Mouse (Mus musculus): ENCODE results near the gene Saxo1. TPM values are rescaled to one million over a fixed set of nuclear protein-coding genes. Genes with fewer than 3 reads are reported as not detected.

Gene Saxo1
- not detected for total RNA-seq (2021)

GRCm38 (mm10) chr4:86558228-86558627 is at the start of gene Saxo1:
Gene Saxo1 (minus strand): TSS chr4:86558328.
- intact Hi-C loops (cut with DNase I), result loop anchor here (5.0 to 10.0 kb wide), 2 partner anchors 621 to 1163 kb away; no protein-coding TSS in a partner anchor
- no peak for DNase-seq

DNA sequence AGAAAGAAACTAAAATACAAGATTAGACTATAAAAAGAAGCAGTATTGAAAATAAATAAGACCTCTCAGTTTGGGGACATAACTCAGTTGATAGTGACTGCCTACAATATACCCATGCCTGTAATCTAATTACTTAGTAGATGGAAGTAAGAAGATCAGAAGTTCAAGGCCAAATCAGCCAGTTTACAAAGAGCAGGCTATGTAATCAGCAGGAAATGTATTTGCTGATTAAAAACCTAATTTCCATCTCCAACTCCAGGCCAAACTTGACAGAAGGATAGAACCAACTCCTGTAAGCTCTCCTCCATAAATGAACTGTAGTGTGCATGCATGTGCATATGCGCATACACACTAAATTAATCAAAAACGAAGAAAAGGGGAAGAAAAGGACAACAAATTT is 33.2 kb upstream of the Saxo1 start:
- intact Hi-C loops (cut with DNase I), result no loop called here
- DNase-seq, result no peak

- DNase-seq, result no peak
- intact Hi-C loops (cut with DNase I), result no loop called here
Observed at GRCm38 (mm10) chr4:86588236-86588635, 30.1 kb upstream of the Saxo1 start.

DNA sequence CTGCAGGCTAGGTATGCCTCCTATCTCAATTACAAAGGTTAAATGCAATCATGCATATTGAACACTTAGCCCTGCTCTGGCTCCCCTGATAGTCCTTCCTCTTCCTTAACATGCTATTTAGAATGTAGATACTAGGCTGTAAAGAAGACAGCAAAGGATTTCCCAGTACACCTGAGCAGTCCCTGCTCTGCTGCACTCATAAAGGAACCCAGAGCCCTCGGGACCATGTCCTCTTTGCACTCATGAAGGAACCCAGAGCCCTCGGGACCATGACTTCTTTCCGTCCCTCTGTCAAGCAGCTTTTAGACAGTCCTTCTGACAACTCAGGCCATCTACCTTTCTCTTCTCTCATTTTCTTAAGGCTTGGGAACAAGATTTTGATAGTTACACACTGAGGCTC is 22.5 kb upstream of the Saxo1 start:
- intact Hi-C loops (cut with DNase I), result no loop called here

GRCm38 (mm10) chr4:86580056-86580455 is 21.9 kb upstream of the Saxo1 start:
- DNase-seq, result no peak
- intact Hi-C loops (cut with DNase I), result no loop called here

More for the DNA sequence above, 22.5 kb upstream of the Saxo1 start:
- no peak for DNase-seq

DNA sequence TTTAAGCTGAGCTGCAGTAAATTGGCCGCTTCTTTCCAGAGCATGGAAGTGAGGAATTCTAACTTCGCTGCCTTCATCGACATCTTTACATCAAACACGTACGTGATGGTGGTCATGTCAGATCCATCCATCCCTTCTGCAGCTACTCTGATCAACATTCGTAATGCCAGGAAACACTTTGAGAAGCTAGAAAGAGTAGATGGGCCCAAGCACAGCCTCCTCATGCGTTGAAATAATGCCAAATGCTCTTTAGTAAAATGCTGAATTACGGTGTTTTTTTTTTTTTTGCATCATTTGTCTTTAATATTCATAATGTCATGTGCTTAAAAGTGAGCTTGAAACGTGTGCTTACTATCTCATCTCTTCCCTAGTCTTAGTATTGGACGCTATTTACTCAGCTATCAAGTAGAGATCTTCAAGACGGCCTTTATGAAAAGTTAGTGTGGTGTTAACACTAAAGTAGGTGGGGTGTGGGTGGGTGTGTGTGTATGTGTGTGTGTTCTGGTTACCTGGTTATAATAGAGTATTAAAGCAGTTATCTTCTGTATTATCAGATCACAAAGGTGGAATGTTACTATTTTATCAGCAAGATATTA is 18.6 kb upstream of the Saxo1 start:
- no peak for DNase-seq
- intact Hi-C loops (cut with DNase I), result loop anchor here (2.0 to 10.0 kb wide), 2 partner anchors 34 to 278 kb away; partner anchors contain the start of gene Rps6

DNA sequence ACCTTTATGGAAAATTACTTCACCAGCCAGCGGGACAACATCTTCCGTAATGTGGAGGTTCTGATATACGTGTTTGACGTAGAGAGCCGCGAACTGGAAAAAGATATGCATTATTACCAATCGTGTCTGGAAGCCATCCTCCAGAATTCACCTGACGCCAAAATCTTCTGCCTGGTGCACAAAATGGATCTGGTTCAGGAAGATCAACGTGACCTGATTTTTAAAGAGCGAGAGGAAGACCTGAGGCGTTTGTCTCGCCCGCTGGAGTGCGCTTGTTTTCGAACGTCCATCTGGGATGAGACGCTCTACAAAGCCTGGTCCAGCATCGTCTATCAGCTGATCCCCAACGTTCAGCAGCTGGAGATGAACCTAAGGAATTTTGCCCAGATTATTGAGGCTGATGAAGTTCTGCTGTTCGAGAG is 18.0 kb upstream of the Saxo1 start:
- intact Hi-C loops (cut with DNase I), result loop anchor here (2.0 to 10.0 kb wide), 2 partner anchors 35 to 279 kb away; partner anchors contain the start of gene Rps6
- DNase-seq, result peak; percentile 29 to 33

- intact Hi-C loops (cut with DNase I), result loop anchor here (1.0 to 10.0 kb wide), 2 partner anchors 121 to 279 kb away; partner anchors contain the start of gene Rps6
- peak; percentile 97 to 98 for DNase-seq
Observed at GRCm38 (mm10) chr4:86575283-86575983, 17.3 kb upstream of the Saxo1 start, which contains the start of gene Rraga. Gene Rraga (plus strand): TSS chr4:86575668.

GRCm38 (mm10) chr4:86574939-86575282 is 16.8 kb upstream of the Saxo1 start:
- intact Hi-C loops (cut with DNase I), result loop anchor here (1.0 to 10.0 kb wide), 2 partner anchors 121 to 280 kb away; partner anchors contain the start of gene Rps6
- no peak for DNase-seq

DNA sequence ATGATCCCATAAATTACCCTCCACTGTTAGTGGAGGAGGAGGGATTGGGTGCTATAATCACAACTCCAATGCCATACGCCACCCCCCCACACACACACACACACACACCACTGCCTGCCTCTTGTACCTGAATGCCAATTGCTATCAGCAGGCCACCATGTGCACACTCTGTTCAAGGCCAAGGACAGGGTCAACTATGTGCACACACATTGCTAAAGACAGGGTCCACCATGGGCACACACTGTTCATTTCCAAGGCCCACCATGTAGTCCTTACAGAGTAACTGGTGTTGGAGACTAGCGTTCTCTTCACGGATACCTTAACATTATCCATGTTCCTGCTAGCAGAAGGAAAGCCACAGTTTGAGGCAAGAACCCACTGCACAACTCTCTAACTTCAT is 2.9 kb upstream of the Saxo1 start:
- intact Hi-C loops (cut with DNase I), result no loop called here
- no peak for DNase-seq

DNA sequence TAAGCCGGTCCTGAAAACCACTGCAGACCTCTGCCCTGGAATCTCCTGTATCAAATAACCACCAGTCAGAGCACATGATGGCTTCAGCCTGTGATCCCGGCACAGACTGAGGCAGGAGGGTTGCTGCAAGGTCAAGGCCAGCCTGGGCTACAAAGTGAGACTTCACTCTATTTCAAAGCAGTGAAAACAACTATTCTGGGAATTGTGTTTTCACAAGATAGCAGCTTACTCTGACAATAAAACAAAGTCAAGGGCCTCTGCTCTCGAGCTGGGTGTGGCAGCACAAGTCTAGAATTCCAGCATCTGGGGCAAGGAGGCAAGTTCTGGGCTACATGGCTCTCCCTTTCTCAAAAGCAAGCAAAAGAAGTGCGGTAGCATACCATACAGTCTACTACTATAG is 878 bp upstream of the Saxo1 start:
- intact Hi-C loops (cut with DNase I), result loop anchor here (5.0 to 10.0 kb wide), 2 partner anchors 622 to 1164 kb away; no protein-coding TSS in a partner anchor
- DNase-seq, result no peak

DNA sequence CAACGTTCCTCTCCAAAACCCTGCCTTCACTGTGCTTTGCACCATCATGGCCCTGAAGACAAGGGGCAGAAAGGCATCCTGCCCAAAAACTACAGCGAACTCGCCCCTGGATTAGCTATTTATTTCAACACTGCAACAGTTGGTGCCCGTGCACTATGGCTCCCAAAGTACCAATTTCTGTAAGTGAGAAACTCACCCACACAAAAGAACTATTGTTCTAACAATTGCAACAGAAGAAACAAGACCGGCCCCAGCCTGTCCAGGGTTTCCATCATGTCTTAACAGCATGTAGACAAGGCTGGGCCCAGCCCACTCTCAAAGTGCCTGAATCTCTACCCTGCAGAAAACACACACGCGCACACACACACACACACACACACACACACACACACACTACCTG is 757 bp downstream of the Saxo1 start:
- intact Hi-C loops (cut with DNase I), result loop anchor here (5.0 to 10.0 kb wide), 2 partner anchors 620 to 1163 kb away; no protein-coding TSS in a partner anchor
- no peak for DNase-seq

DNA sequence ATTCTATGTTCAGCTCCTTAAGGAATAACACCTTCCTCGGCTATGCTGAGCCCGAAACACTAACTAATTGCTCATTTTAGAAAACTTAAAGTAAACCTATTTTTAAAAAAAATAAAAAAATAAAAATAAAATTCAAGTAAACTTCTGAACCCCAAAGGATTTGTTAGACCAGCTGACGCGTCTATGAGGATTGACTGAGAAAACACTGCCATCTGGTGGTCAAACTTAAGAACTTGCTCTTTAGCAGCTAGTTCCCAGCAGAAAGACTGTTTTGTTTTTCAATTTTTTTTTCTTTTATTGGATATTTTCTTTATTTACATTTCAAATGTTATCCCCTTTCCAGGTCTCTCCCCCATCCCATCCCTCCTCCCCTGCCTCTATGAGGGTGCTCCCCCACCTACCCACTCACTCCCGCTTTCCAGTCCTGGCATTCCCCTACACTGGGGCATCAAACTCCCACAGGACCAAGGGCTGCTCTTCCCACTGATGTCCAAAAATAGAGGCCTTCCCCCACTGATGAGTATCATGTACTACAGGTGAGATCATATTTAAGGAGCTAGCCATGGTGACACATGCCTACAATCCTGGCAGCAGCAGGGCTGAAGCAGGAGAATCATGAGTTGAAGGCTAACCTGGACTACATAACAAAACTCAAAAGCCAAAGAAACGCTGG is 3.0 kb downstream of the Saxo1 start:
- DNase-seq, result peak; percentile 28 to 60
- intact Hi-C loops (cut with DNase I), result loop anchor here (5.0 to 10.0 kb wide), 2 partner anchors 618 to 1160 kb away; no protein-coding TSS in a partner anchor

- intact Hi-C loops (cut with DNase I), result loop anchor here (5.0 kb wide), 1 partner anchor 616 kb away; no protein-coding TSS in a partner anchor
- no peak for DNase-seq
Observed at GRCm38 (mm10) chr4:86548332-86548731, 9.8 kb downstream of the Saxo1 start.

DNA sequence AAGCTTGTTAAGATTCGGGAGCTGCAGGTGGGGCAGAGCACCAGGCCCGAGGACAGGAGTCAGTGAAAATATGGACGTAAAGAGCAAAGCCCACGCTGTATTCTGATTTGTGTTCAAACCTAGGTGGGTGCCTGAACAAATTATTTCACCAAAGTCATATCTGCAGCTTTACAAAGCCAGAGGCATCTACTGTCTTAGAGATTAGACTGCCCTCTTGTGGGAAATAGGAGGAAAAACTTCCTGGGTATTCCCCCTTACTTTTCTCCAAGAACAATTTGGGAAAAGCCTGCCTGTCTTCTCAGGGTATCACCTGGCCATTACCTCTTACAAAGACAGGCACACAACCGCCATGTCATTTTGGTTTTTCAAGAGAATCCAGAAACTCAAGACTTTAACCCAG is 12.5 kb downstream of the Saxo1 start:
- peak; percentile 10 to 21 for DNase-seq
- intact Hi-C loops (cut with DNase I), result loop anchor here (2.0 to 5.0 kb wide), 2 partner anchors 613 to 715 kb away; no protein-coding TSS in a partner anchor

GRCm38 (mm10) chr4:86543999-86544398 is 14.1 kb downstream of the Saxo1 start:
- no peak for DNase-seq
- intact Hi-C loops (cut with DNase I), result loop anchor here (2.0 to 5.0 kb wide), 2 partner anchors 502 to 713 kb away; no protein-coding TSS in a partner anchor

- no peak for DNase-seq
- intact Hi-C loops (cut with DNase I), result loop anchor here (5.0 kb wide), 1 partner anchor 499 kb away; no protein-coding TSS in a partner anchor
Observed at GRCm38 (mm10) chr4:86541573-86541972, 16.6 kb downstream of the Saxo1 start.

- intact Hi-C loops (cut with DNase I), result no loop called here
Observed at GRCm38 (mm10) chr4:86538936-86539335, 19.2 kb downstream of the Saxo1 start.

DNA sequence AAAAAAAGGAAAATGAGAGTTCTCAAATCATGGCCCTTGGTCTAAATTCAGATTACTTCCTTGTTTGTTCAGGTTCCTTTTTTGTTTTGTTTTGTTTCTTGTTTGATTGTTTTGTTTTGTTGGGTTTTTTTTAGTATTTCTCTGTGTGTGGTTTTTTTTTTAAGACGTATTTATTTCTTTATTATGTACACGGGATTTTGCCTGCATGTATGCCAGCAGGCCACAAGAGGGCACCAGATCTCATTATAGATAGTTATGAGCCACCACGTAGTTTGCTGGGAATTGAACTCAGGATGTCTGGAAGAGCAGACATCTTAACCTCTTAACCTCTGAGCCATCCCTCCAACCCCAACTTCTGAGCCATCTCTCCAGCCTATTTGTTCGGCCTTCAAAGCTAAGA is 20.2 kb downstream of the Saxo1 start:
- DNase-seq, result peak; percentile 33 to 39
- intact Hi-C loops (cut with DNase I), result no loop called here

More at GRCm38 (mm10) chr4:86538936-86539335, 19.2 kb downstream of the Saxo1 start:
- no peak for DNase-seq

DNA sequence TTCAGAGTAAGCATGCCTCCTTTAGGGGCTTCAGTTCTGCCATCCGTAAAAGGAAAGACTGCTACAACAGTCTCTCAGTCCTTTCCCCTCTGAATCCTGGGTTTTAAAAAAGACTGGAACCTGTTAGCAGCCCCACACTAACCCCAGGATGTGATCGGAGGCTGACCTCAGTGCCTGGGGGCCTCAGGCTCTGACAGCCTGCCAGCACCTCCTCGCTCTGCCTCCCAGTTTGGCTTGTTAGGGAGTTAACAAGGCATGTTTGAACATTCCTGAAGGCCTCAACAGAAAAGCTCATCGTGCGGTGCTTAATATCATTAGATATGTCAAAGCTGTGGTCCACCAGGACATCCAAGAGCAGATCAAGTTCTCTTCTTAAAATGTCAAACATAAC is 24.0 kb downstream of the Saxo1 start:
- intact Hi-C loops (cut with DNase I), result no loop called here

More for the DNA sequence above, 24.0 kb downstream of the Saxo1 start:
- no peak for DNase-seq

All from heart, postnatal 10 days (tissue).